Mouse (Mus musculus): ENCODE results near the gene Izumo1.

The Izumo1 gene

DNA sequence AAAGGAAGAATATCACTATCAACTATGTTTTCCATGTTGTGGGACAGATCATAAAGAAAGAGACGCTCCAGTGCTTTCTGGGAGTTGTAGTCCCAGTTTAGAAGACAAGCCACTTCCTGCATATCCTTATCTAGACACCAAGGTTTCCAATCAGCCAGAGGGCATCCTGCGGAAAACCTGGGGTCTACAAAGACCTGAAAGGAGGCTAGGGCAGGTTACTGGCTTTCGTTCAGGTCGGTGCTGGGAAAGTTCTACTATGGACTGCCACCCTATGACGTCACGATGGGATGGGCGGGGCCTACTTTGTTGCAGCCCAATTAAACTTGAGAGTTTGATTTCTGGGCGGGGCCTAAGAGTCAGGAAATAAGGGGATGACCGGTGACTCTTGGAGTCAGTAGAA, at the start of gene Izumo1:
Gene Izumo1, plus strand, starts transcription at position 369 of the 400 bp plus-strand sequence.
- in situ Hi-C loops (cut with MboI, MseI) = no loop called here

DNA sequence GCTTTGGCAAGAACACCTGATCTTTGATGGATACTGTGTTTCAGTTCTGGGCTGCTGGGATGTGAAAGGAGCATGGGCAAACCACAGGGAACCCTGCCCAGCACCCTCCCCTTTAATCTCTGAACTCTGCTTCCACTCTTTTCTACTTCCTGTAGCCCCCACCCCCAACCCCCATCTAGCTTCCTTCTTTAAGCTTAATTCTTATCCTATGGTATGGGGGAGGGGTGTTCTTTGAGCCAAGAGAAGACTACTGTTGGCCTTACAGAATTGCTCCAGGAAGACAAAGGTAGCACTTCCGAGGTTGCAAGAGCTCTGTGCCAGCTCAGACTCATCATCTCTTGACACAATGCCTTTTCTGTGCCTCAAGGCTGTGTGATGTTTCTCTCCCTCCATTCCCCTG, 49.6 kb upstream of the Izumo1 start:
- in situ Hi-C loops (cut with MboI, MseI) = no loop called here

DNA sequence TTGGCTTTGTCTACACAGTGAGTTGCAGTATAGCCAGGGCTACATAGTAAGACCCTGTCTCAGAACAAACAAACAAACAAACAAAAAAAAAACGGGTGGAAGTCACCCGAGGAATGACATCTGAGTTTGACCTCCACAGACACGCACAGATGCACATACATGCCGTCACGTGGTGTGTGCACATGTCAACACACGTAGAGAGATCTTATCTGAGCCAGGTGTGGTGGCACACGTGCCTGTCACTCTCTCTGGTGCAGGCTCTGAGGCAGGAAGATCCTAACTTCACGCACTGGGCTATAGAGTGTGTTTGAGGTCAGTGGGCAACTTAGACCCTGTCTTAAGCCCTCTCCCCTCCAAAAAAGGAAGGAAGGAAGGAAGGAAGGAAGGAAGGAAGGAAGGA, 47.7 kb upstream of the Izumo1 start:
- in situ Hi-C loops (cut with MboI, MseI) = no loop called here

DNA sequence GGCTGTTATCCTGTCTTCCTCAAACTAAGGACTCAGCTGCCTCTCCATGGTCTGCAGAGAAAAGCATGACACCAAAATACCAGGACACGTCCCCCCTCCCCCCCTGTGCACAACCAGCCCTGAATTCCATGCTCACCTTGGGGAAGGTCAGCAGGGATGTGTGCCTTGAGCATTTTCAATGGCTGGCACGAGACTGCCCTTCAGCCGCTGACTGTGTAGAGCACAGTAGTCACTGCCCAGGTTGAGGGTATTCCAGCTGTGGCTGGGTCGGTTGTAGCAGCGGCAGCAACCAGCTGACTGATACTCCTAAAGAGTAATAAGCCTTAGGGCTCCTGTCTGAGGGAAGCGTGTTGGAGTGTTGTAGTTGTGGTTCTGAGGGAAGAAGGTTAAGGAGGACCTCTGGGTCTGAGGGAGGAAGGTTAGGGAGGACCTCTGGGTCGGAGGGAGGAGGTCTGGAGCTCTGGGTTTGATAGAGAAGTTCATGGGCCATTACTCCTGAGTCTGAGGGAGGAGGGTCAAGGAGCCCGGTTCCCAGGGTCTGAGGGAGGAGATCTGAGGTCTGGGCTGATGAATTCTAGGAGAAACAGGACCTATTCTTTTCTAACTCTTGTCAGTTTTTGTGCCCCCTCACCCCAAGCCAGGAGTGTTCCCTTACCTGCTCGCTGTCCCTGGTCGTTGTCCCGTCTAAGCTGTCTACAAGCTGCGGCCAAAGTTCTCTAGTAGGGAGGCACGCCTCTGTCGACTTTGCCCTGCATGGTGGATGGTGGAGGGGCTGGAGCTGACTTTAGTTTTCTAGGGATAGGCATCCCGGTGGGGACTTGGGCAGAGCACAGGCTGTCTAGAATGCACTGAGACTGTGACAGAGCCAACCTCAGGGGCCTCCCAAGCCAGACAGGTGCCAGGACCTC, 46.9 kb upstream of the Izumo1 start:
- in situ Hi-C loops (cut with MboI, MseI) = no loop called here

DNA sequence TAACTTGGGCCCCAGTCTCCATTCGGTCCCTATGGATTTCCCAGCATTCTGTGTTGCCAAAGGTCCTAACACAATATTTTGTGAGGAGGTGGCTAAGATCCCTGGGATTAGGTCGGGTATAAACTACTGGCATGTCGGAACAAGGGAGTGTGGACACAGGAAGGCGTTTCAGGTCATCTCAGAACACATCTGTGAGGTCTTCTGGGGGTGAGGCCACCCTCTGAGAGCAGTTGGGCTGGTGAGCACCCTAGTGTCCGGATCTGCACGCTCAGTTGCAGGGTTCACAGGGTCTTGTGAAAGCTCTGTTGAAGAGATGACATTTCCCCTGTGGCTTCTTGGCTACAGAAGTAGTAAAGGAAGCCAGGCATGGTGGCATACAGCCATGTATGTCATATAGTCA, 35.7 kb upstream of the Izumo1 start:
- in situ Hi-C loops (cut with MboI, MseI) = no loop called here

DNA sequence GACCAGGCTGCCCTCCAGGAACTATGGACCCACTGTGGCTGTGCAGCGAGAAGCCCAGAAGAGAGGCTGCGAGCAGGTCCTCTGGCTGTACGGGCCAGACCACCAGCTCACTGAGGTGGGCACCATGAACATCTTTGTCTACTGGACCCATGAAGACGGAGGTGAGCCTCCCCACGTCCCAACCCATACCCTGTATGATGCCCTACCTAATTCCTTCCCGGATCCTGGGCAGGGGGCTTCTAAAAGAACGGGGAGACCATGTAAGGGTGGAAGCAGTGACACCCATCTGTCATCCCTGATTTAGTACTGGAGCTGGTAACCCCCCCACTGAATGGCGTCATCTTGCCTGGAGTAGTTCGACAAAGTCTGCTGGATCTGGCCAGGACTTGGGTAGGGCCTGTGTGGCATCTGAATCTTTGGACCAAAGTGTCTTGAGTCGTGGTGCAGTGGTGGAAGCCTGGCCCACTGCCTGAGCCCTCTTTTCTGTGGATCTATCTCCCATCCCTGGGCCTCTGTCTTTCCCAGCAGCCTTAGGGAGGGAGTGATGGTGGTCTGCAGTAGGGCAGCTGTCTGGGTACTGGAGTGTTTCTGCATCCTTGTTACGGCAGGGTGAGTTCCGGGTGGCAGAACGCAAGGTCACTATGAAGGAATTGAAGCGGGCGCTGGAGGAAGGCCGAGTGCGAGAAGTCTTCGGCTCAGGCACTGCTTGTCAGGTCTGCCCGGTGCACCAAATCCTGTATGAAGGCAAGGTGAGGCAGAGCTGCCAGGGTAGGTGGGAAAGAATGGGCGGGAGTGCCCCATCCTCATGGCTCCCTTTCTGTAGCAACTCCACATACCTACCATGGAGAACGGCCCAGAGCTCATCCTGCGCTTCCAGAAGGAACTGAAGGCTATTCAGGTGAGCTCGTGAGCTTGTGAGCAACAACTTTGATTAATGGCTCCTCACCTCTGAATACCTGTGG, 33.7 kb upstream of the Izumo1 start:
- in situ Hi-C loops (cut with MboI, MseI) = no loop called here

DNA sequence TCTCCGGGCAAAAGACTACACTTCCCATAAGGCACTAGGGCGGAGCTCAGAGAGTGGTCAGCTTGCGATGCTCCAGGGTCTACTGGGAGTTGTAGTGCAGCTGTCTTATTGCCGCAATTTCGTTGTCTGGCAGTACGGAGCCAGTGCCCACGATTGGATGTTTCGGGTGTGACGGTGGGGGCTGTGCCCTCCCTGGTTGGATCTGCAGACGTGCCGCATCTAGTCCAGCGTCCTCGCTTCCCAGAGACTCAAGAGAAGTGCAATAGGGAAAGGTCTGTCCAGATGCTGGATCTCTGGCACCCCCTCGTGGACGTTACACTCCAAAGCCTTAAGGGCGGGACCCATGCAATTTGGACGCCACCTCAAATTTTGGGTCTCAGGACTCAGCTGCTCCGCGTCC, 32.4 kb upstream of the Izumo1 start:
- in situ Hi-C loops (cut with MboI, MseI) = no loop called here

DNA sequence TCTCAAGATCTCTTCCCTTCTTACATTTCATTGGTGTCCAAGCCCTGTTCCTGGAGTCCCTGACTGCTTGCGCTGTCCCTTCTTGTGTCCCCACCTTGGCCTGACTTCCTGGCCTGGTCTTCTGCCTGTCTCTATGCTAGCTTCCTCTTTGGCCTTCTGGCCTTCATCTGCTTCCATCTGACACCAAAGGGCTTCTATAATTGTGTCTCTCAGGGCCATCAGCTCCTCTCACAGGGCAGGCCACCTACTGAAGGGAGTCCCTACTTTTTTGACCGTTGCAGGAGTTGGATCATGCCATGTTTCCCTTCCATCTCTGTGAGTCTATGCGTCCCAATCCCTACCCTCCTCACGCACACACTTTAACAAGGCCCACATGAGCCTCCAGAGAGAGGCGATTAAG, 31.7 kb upstream of the Izumo1 start:
- in situ Hi-C loops (cut with MboI, MseI) = loop anchor here in 1 of 2 experiments (5.0 kb wide), 1 partner anchor 82 kb away; no protein-coding TSS in a partner anchor

DNA sequence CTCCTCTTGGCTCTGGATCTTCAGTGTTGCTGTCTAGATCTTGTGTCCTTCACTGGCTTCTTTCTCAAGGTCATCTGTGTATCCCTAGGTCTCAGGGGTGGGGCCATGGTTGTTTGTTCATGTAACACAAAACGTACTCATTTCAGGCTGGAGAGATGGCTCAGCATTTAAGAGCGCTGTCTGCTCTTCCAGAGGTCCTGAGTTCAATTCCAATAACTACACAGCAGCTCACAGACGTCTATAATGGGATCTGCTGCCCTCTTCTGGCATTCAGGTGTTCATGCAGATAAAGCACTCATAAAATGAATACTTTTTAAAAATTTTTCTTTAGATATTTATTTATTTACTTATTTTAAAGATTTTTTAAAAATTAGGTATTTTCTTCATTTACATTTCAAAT, 30.7 kb upstream of the Izumo1 start:
- in situ Hi-C loops (cut with MboI, MseI) = loop anchor here in 1 of 2 experiments (5.0 kb wide), 1 partner anchor 81 kb away; no protein-coding TSS in a partner anchor

DNA sequence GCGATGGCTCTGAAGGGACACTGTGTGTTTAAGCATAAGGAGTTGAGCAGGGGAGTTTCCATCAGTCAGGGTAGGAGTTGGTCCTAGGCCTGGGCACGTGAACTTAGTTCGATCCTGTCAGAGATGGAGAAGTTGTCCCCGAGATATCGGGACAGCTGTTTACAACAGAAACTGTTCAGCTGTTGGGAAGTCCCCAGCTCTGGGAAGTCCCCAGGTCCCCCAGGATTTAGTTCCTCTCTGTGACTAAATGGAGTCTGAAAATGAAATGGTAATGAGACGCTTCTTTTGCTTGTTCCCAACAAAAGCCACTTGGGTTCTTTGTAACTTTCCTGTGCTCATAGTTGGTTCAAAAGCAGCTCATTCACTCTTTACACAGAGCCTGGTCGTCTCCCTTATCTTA, 29.7 kb upstream of the Izumo1 start:
- in situ Hi-C loops (cut with MboI, MseI) = loop anchor here in 1 of 2 experiments (5.0 kb wide), 1 partner anchor 80 kb away; no protein-coding TSS in a partner anchor

DNA sequence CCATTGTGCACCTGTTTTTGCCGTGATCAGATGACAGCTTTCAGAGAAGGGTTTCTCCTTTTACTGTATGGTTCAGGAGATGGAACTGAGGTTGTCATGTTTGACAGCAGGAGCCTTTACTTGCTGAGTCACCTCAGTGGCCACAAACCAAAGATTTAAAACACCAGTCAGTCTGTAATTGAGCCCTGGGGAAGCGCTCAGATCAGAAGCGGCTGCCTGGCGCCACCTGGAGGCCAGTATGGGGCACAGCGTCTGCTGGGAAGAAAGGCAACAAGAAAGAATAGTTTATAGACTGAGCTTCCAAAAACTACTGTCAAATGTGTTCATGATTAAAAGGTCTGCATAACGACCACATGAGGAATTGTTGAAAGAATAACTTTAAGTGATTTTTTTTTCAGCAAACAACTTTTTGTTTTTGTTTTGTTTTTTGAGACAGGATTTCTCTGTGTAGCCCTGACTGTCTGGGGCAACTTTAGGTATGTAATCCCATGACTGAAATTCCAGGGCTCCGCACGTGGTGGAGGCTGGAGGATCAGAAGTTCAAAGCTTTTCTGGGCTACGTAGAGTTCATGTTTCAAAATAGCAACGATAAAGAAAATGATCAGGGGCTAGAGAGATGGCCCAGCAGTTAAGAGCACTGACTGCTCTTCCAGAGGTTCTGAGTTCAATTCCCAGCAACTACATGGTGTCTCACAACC, 28.3 kb upstream of the Izumo1 start:
- in situ Hi-C loops (cut with MboI, MseI) = loop anchor here in 1 of 2 experiments (5.0 kb wide), 1 partner anchor 79 kb away; no protein-coding TSS in a partner anchor

DNA sequence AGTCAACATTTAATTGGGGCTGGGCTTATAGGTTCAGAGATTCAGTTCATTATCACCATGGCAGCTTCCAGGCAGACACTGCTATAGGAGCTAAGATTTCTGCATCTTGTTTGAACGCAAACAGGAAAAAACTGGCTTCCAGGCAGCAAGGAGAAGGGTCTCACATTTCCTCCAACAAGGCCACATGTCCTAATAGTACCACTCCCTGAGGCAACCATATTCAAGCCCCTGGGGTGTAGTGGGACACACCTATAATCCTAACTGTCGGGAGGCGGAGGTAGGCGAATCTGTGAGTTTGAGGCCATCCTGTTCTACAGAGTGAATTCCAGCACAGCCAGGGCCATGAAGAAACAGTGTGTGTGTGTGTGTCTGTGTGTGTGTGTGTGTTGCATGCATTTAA, 26.4 kb upstream of the Izumo1 start:
- in situ Hi-C loops (cut with MboI, MseI) = no loop called here

DNA sequence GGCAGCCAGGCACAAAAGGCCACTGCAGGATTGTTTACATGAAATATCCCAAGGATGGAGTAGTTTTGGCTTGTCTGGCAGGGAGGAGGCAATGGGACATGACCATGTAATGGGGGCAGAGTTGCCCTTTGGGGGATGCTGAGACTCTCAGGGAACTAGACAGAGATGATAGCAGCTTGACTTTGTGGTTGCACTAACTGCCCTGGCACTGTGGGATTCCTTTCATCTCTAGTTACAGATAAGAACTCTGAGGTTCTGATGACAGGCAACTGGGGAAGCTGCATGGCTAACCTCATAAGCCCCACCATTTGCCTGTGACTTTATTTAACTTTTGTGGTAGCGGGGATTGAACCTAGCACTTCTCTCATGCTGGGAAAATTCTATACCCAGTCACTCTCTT, 25.5 kb upstream of the Izumo1 start:
- in situ Hi-C loops (cut with MboI, MseI) = no loop called here

DNA sequence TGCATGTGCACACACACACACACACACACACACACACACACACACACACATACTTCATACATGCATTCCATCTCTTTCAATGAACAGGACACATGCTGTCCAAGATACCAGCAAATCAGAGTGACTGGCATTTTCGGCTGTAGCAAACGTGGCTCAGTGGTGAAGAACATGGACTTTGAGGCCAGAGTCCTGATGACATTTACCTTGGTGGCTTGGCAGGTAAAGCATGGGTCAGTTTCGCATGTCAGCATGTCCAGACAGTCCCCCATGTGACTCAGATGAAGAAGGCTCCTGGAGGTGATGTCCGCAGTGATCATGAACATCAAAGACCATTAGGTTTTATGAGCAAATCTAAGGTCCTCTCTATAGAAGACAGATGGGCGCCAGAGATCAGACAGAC, 24.6 kb upstream of the Izumo1 start:
- in situ Hi-C loops (cut with MboI, MseI) = no loop called here

DNA sequence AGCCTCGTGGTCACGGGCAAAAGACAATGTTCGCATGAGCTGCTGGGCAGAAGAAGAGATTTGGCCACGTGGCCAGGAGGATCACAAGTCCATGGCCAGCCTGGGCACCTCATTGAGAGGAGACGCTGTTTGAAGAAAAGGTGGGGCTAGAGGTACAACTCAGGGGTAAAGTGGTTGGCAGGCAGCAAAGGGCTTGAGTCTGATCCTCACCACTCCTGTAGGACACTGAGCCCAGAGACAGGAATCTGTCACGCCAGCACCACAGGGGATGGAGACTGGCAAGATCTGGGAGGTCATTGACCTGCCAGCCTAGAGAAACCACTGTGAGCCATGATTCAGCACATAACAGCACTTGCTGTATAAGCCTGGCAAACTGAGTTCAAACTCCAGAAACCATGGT, 24.1 kb upstream of the Izumo1 start:
- in situ Hi-C loops (cut with MboI, MseI) = no loop called here

DNA sequence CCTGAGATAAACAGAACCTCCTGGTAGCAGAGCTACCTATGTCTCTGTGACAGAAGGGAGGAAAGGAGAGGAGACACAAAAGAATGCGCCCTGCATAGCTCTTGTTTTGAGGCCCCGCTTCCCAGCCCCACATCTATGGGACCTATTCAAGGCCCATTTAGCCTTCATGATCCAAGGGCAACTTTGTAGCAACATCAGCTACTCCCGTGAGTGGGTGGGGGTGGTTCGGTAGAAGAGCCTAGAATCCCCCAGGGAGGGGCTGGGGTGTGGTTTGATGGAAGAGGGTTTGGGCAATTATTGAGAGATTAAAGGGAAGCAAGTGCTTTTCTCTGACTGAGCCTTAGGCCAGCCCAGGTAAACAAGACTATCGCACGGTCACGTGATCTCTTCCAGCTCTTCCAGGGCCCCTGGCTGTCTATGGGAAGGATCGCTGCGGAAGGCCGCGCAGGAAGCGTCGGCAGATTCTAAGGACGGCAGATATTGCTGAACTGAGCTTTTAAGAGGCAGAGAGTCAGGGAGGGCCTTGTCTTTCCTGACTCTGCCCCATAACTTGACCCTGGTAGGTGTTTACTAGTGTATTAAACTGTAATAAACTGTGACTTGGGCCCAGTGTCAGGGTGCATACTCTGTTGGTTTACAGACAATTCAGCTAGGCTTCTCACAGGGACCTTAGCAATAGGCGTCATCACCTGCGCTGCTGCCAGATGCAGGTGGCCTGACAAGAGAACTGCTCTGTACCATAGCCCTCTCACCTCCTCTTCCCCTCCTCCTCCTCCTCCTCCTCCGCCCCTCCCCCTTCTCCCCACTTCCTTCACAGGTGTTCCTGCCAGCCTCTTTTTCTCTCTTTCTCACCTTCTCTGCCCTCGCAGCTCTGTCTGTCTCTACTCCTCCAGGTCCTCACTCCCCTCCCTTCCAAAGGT, 22.4 kb upstream of the Izumo1 start:
- in situ Hi-C loops (cut with MboI, MseI) = no loop called here

DNA sequence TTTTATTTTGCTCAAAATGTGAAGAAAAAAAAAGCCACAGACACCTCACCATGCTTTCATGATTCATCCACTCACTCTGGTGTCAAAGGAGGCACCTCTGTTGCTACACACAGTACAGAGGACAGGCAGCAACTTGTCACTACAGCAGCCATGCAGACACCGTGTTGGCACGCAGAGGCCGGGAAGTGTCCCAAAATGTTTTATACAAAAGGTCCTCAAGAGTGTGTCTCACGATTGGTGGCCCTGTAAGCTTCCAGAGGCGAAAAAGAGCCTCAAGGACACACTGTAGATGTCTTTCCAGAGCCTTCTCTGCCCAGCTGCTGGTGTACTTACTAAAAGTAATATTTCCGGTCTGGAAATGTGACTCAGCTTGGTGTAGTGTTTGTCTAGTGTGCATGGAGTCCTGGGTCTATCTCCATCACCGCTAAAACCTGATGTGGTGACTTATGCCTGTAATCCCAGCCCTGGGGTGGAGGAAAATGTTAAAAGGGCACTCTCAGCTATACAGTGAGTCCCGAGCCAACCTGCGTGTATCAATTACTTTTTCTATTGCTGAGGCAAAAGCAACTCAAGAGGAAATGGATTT, 15.8 kb upstream of the Izumo1 start:
- in situ Hi-C loops (cut with MboI, MseI) = no loop called here

DNA sequence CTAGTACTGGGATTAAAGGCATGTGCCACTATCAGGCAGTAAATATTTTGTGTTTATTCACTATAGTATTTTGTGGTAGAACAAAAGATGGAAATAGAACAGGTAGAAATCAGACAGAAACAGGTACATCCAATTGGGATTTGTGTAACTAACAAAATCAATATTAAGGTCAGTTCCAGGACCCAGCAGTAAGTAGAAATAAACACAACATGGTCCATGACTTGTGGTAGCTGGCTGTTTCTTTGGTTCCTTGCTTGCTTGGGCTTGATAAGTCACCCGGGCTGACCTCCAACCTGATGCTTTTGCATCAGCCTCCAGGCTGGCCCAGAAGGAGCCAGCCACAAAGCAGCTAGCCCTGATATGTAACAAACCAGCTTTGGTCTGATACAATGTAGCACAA, 12.1 kb upstream of the Izumo1 start:
- in situ Hi-C loops (cut with MboI, MseI) = no loop called here

DNA sequence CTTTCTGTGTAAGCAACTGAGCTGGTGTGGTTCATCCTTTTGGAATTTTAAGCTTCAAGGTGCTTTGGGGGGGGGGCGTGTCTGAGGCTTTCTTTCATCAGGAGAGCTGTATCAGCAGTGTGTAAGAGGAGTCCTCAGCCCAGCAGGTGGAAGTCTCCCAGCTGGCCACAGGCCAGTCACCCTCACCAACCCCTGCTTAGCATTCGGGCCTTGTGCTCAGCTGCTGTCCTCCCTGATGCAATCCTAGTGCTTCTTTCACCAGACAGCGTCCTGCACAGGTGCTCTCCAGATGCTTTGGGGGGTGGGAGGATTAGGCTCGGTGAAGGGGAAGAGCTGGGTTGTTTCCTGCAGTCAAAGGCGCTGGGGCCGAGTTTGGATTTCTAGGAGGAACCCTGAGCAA, 5.3 kb upstream of the Izumo1 start:
- in situ Hi-C loops (cut with MboI, MseI) = no loop called here

Data from T-helper 17 cell (primary cell).